Mouse (Mus musculus) frontal cortex, postnatal 36 days (tissue): ENCODE measurements around the gene Mtmr10.

Experiments used
- DNase-seq, 2 experiments: peaks; one replicate each; pipeline ENCODE4 v3.0.0; 2022; ENCODE audit warnings: low spot score in 2 of 2

Mtmr10 gene

GRCm38 (mm10) chr7:64291722-64292121 lies 4.3 kb downstream of the Mtmr10 start:
- peak in 1 of 2 experiments; percentile 36 for DNase-seq

GRCm38 (mm10) chr7:64296286-64297010 lies 9.0 kb downstream of the Mtmr10 start:
- no peak for DNase-seq

GRCm38 (mm10) chr7:64310241-64310640 lies 22.8 kb downstream of the Mtmr10 start:
- no peak for DNase-seq

- DNase-seq: no peak
Observed at GRCm38 (mm10) chr7:64310756-64311155, 23.3 kb downstream of the Mtmr10 start.

GRCm38 (mm10) chr7:64312811-64313210 lies 25.4 kb downstream of the Mtmr10 start:
- no peak for DNase-seq

- no peak for DNase-seq
Observed at GRCm38 (mm10) chr7:64321125-64321524, 33.7 kb downstream of the Mtmr10 start.

GRCm38 (mm10) chr7:64321658-64322057 lies 34.2 kb downstream of the Mtmr10 start:
- no peak for DNase-seq

- DNase-seq: peak; percentile 84 to 86
Observed at GRCm38 (mm10) chr7:64326892-64327291, 39.4 kb downstream of the Mtmr10 start.

- no peak for DNase-seq
Observed at GRCm38 (mm10) chr7:64327486-64327885, 40.0 kb downstream of the Mtmr10 start.

GRCm38 (mm10) chr7:64331309-64331708 lies 43.9 kb downstream of the Mtmr10 start:
- no peak for DNase-seq

- no peak for DNase-seq
Observed at GRCm38 (mm10) chr7:64332686-64333085, 45.2 kb downstream of the Mtmr10 start.

- DNase-seq: no peak
Observed at GRCm38 (mm10) chr7:64347813-64348212, 60.4 kb downstream of the Mtmr10 start.

- peak; percentile 57 to 72 for DNase-seq
Observed at GRCm38 (mm10) chr7:64349147-64349861, 61.9 kb downstream of the Mtmr10 start.

GRCm38 (mm10) chr7:64351087-64351486 lies 63.6 kb downstream of the Mtmr10 start:
- peak; percentile 49 to 70 for DNase-seq

GRCm38 (mm10) chr7:64354206-64354605 lies 66.8 kb downstream of the Mtmr10 start:
- DNase-seq: no peak

- DNase-seq: no peak
Observed at GRCm38 (mm10) chr7:64356661-64357060, 69.2 kb downstream of the Mtmr10 start.

GRCm38 (mm10) chr7:64357405-64357804 lies 70.0 kb downstream of the Mtmr10 start:
- peak; percentile 31 to 60 for DNase-seq

- DNase-seq: no peak
Observed at GRCm38 (mm10) chr7:64358666-64359065, 71.2 kb downstream of the Mtmr10 start.

GRCm38 (mm10) chr7:64359943-64360585 lies 72.6 kb downstream of the Mtmr10 start:
- DNase-seq: no peak

- peak; percentile 29 to 38 for DNase-seq
Observed at GRCm38 (mm10) chr7:64360586-64360945, 73.1 kb downstream of the Mtmr10 start.

GRCm38 (mm10) chr7:64365863-64366262 lies 78.4 kb downstream of the Mtmr10 start:
- no peak for DNase-seq

- DNase-seq: no peak
Observed at GRCm38 (mm10) chr7:64369841-64370240, 82.4 kb downstream of the Mtmr10 start.
